Mouse (Mus musculus): Measurements from ENCODE around the gene CT030661.1.
"Not testable (repeated sequence)": the region's sequence is repeated elsewhere in the genome, so short reads cannot be mapped to it uniquely, and the experiment has no call there.

The CT030661.1 gene

GRCm38 (mm10) chr17:22314730-22315226, at the start of gene CT030661.1:
CT030661.1 (minus strand) TSS chr17:22314837.
- peak; percentile 96 for DNase-seq (ENCODE audit: extremely low read depth, low read depth)

- DNase-seq (ENCODE audit: extremely low read depth, low read depth), result no peak
Observed at GRCm38 (mm10) chr17:22363895-22364294, 49.3 kb upstream of the CT030661.1 start.

GRCm38 (mm10) chr17:22361101-22361781, 46.6 kb upstream of the CT030661.1 start, which contains the start of the genes Zfp944 and Zfp758:
Zfp944 (minus strand) TSS chr17:22361400.
Zfp758 (plus strand) TSS chr17:22361453.
- DNase-seq (ENCODE audit: extremely low read depth, low read depth), result peak; percentile 31

- peak; percentile 49 for DNase-seq (ENCODE audit: extremely low read depth, low read depth)
Observed at GRCm38 (mm10) chr17:22360572-22360971, 45.9 kb upstream of the CT030661.1 start.

GRCm38 (mm10) chr17:22352794-22353193, 38.2 kb upstream of the CT030661.1 start:
- peak; percentile 39 for DNase-seq (ENCODE audit: extremely low read depth, low read depth)

- DNase-seq (ENCODE audit: extremely low read depth, low read depth), result not testable (repeated sequence)
Observed at GRCm38 (mm10) chr17:22315247-22315646, 610 bp upstream of the CT030661.1 start.

GRCm38 (mm10) chr17:22314219-22314618, 418 bp downstream of the CT030661.1 start:
- not testable (repeated sequence) for DNase-seq (ENCODE audit: extremely low read depth, low read depth)
